Mouse (Mus musculus): ENCODE measurements at regions not wholly inside any gene's neighbourhood (a gene's known extent, or its start where the extent isn't known, plus 50 kb on each side); places are given as distances from the start of the nearest gene placed in this dataset.

- no peak for TF ChIP-seq CTCF (IDR thresholded peaks at IDR 0.05; ENCODE audit: insufficient read depth, low read depth, low read length)
- TF ChIP-seq POLR2A (IDR thresholded peaks at IDR 0.05; ENCODE audit: insufficient read depth, low read depth, low read length): no peak
These were observed 206.2 kb downstream of the H2al1j start for GRCm38 (mm10) chrX:11533871-11534270.
